Mouse (Mus musculus) Patski (cell line): ENCODE data around the gene Adora3. TPM values are rescaled to one million over a fixed set of nuclear protein-coding genes. Genes with fewer than 3 reads are reported as not detected.

Experiments used
- ATAC-seq: fragments of 100-300 bp; one replicate; pipeline ENCODE4 v1.8.0; 2021
- CTCF ChIA-PET: fragments of 350-600 bp; sonication (Branson Sonifier 250); formaldehyde crosslinking; loops from one replicate; lab custom pipeline; 2022; ENCODE audit warnings: inconsistent platforms; lab: Charles Lee
- POLR2A ChIA-PET: fragments of 350-600 bp; sonication (Branson Sonifier 250); formaldehyde crosslinking; loops from one replicate; lab custom pipeline; 2022; ENCODE audit warnings: antibody characterized with exemption, inconsistent platforms; lab: Charles Lee
- DNase-seq: peaks from one replicate; pipeline ENCODE4 v3.0.0-alpha.2; 2011; ENCODE audit warnings: low read depth, low spot score
- H3K27me3 ChIP-seq: fragments of 371-371 bp; one replicate; pipeline ENCODE4 v1.5.1; 2021
- CTCF ChIP-seq: fragments of 100-300 bp; IDR thresholded peaks from one replicate; pipeline ENCODE4 v1.5.1; 2021
- in situ Hi-C: fragments of 300-500 bp; cut with MboI; formaldehyde crosslinking; loops from 3 replicates; pipeline ENCODE4 v1.11.1; 2018; ENCODE audit warnings: low pct_unique_long_range_greater_than_20kb, mixed read lengths
- polyA plus RNA-seq: library from polyadenylated mRNA; unstranded; gene quantifications from one replicate; pipeline ENCODE4 v1.2.3, GENCODE M21; 2021

Gene Adora3
- polyA plus RNA-seq, 1 experiment from 2014 or later: not detected

DNA sequence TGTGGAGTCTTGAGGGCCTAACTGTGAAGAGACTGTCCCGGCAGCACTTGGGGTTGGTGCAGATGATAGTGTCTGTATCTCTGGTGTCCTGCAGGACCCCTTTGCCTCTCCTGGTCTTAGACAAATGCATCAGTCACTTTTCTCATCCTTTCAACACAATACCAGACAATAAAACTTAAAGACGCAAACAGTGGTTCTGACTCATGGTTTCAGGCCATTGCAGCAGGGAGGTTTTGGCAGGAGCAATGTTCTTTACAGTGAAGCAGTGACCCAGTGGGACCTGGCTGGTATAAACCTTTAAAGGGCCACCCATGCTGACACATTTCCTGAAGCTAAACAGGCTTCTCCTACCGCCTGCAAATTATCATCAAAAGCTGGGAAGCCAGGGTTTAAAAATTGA, 20.5 kb downstream of the Adora3 start:
- ATAC-seq (no peak), DNase-seq (no peak)
- ChIA-PET CTCF (interaction anchor here (0.7 to 1.0 kb wide), 2 partner anchors 9 to 1267 kb away, joined by 3 read pairs; no protein-coding TSS in a partner anchor), POLR2A (interaction anchor here (0.7 kb wide), 1 partner anchor 212 kb away, joined by 7 read pairs; no protein-coding TSS in a partner anchor)
- in situ Hi-C loops: no loop called here
- H3K27me3 ChIP-seq: peaks cover 5% of the 10 kb centered on the region
- no peak for TF ChIP-seq CTCF

DNA sequence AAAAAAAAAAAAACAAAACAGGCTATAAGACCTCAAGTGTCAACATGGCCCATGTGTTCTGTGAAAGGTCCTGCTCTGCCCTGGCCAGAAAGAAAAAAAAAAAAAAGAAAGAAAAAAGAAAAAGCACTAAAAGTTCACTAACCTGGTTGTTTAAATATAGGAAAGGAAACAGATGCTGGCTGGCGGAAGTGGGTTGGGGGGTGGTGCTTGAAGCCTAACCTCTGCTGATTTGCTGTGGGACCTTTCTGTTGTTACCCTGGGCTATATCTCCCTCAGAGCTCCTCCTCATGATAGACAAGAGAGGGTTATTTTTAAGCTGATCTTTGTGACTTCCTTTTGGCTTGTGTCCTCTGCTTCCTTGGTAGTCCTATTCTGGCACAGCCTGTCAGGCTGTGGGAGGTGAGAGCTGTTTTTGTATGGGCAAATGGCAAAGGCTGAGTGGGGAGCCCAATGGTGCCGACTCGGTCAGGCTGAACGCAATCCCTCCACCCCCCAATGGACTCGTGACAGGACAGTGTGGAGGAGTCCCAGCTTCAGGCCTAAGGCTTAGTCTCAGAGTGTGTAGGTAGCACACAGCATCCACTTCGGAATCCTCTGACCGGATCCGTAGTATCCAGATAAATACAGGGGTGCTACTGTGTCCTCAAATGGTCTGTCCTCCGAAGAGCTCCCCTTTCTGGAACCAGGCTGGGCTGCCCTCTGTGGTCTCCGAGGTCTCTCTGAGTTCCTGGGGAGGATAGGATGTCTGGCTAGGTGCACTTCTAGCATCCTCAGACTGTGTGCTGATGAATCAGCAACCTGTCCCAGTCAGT, 21.3 kb downstream of the Adora3 start:
- ATAC-seq: no peak
- no peak for DNase-seq
- CTCF ChIA-PET: interaction anchor here (0.7 kb wide), 1 partner anchor 1266 kb away, joined by 3 read pairs; no protein-coding TSS in a partner anchor
- POLR2A ChIA-PET: interaction anchor here (0.7 kb wide), 2 partner anchors 213 to 381 kb away, joined by 3 to 7 read pairs; no protein-coding TSS in a partner anchor
- peaks cover 2% of the 10 kb centered on the region for H3K27me3 ChIP-seq
- in situ Hi-C loops: no loop called here
- no peak for TF ChIP-seq CTCF

DNA sequence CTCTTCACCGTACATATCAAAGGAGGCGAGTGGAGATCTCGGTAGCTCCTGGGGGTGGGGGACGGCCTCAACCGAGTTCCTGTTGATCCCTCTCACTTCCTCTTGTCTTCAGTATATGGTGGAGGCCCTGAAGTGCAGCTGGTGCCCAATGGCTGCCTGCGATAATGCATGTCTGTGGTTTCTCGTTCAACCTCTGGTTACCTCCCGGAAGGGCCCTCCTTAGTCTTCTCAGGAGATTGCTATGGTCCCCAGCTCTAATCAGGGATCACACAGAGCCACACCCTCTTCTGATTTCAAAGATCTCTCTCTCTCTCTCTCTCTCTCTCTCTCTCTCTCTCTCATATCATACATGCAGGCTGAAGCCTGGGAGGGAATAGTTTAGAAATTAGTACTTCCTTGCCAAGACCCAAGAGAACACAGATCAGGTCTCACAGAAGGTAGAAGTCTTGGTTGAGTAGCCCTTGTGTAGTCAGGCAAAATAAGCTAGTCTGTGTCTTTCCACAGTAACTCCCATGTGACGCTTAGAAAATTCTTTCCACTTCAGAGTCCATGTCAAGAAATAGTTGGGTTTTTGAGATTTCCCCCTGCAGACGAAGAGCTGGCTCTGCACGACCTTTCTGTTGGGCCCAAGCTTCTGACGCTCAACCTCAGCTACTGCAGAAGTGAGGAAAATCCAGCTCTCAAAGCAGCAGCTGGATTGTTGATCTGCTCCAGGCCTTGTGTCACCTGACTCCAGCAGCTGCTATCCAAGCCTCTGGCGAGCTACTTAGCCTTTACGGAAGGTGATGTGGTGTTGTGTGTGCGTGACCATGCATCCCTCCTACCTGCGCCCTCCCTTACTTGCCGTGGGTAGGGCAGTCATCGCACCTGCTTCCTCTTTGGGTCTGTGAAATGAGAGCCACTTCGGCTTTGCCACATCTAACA, 22.2 kb downstream of the Adora3 start:
- POLR2A ChIA-PET: interaction anchor here (0.7 kb wide), 2 partner anchors 253 to 380 kb away, joined by 3 to 5 read pairs; no protein-coding TSS in a partner anchor
- in situ Hi-C loops: no loop called here
- ATAC-seq (no peak), DNase-seq (no peak)
- CTCF ChIA-PET: interaction anchor here (1.0 kb wide), 1 partner anchor 606 kb away, joined by 3 read pairs; no protein-coding TSS in a partner anchor
- no peaks in the 10 kb centered on the region for H3K27me3 ChIP-seq
- no peak for TF ChIP-seq CTCF

DNA sequence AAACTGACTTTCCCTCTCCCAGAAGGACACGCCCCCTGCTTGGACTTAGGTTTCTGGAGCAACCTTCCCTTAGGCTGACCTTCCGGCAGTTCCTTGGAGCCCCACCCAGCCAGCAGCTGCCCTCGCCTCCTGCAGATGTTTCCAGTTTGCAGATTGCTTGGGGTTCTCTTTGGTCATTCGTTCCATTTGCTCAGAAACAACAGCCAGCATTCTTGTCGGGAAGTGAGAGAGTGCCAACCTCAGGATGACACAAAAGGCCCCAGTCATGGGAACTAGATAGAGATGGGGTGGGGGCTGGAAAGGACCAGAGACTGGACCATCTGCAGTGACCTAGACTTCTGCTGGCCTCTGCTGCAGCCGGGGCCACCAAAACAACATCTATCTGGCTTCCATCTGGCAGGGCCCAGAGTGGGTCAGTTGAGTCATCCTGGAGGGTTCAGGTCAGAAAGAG, 23.3 kb downstream of the Adora3 start:
- TF ChIP-seq CTCF: no peak
- in situ Hi-C loops: no loop called here

DNA sequence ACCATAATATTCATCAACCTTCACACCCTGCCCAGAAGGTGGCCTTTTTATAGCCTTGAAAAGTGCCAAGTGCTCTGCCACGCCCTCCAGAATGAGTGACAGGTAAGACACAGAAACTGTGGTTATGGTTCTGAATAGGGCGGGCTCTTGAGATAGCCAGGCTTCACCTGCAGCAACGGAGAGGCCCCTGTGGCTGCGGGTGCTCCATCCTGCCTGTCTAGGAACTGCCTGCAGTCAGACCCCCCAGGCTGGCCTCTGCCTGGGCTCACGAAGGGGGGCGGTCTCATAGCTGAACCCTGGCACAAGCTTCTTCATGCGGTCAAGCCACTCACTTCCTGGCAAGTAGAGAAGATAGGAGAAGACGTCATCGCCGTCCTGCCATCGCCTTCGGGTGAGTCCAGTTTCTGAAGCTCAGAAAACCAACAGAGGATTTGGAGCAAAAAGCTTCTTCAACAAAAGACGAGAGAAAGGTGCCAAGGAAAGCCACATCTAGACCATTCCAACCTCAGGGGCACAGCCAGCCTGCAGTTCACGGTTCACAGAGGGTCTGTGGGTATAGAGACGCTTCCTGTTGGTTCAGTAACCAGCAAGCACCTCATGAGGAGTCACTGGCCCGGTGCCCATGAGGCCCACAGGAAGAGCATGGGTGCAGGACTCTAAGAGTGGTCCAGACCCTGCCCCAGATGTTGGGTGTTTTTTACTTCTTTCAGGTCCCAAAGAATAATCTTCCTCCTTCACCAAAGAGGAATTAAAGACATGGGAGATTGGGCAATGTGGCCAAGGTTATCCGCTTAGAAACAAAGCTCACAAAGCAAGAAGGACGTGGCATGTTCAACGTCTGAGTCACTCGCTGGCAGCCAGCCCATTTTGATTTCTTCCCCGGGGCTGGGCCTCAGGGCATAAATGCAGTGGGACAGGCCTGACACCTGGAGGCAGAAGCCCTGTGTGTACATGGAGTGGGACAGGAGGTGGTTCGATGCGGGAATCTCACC, 24.2 kb downstream of the Adora3 start:
- POLR2A ChIA-PET: no interaction called here
- H3K27me3 ChIP-seq: no peaks in the 10 kb centered on the region
- ATAC-seq (peak; percentile 36), DNase-seq (peak; percentile 63)
- TF ChIP-seq CTCF: no peak
- in situ Hi-C loops: loop anchor here (5.0 kb wide), 1 partner anchor 213 kb away; no protein-coding TSS in a partner anchor
- CTCF ChIA-PET: interaction anchor here (0.9 to 3.6 kb wide), 5 partner anchors 68 to 221 kb away, joined by 3 to 18 read pairs (median 3); no protein-coding TSS in a partner anchor

More for the DNA sequence above, 23.3 kb downstream of the Adora3 start:
- ChIA-PET CTCF (interaction anchor here (0.9 kb wide), 1 partner anchor 169 kb away, joined by 3 read pairs; no protein-coding TSS in a partner anchor), POLR2A (no interaction called here)
- no peak for DNase-seq
- no peaks in the 10 kb centered on the region for H3K27me3 ChIP-seq
- no peak for ATAC-seq

DNA sequence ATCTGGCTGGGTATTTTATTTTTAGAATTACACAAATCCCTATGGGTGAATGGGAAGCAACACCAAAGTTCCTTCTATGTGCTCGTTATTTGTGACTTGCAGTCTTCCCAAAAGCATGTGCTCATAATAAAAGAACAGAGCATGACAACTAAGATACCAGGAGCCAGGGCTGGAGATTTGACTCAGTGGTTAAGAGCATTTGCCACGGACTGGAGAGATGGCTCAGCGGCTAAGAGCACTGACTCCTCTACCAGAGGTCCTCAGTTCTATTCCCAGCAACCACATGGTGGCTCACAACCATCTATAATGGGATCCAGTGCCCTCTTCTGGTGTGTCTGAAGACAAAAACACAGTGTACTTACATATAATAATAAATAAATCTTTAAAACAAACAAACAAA, 26.2 kb downstream of the Adora3 start:
- DNase-seq: no peak
- no peaks in the 10 kb centered on the region for H3K27me3 ChIP-seq
- in situ Hi-C loops: loop anchor here (5.0 kb wide), 1 partner anchor 215 kb away; no protein-coding TSS in a partner anchor
- ChIA-PET CTCF (interaction anchor here (1.9 to 3.6 kb wide), 2 partner anchors 70 to 223 kb away, joined by 5 to 18 read pairs; no protein-coding TSS in a partner anchor), POLR2A (no interaction called here)
- TF ChIP-seq CTCF: peak; percentile 11
- ATAC-seq: no peak

DNA sequence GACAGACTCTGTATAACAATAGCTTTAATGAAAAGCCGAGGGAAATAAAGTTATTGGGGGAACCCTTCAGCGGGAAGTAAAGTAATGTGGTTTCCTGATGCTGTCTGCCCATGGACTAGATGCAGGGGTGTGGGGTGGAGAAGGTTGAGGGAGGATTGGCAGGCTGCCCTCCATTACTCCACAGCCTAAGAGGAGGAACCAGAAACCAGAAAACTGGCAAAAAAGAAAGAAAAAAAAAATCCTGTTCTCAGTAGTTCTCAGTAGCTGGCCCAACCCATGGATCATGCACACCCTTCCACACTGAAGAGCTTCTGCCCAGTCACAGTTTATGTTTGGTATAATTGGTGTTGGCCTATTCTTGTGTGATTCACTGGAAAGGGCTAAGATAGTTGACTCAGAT, 27.7 kb downstream of the Adora3 start:
- ChIA-PET CTCF (interaction anchor here (1.6 to 3.6 kb wide), 2 partner anchors 15 to 224 kb away, joined by 3 to 18 read pairs; no protein-coding TSS in a partner anchor), POLR2A (no interaction called here)
- no peak for DNase-seq
- TF ChIP-seq CTCF: no peak
- in situ Hi-C loops: loop anchor here (5.0 kb wide), 1 partner anchor 216 kb away; no protein-coding TSS in a partner anchor
- H3K27me3 ChIP-seq: no peaks in the 10 kb centered on the region
- no peak for ATAC-seq

DNA sequence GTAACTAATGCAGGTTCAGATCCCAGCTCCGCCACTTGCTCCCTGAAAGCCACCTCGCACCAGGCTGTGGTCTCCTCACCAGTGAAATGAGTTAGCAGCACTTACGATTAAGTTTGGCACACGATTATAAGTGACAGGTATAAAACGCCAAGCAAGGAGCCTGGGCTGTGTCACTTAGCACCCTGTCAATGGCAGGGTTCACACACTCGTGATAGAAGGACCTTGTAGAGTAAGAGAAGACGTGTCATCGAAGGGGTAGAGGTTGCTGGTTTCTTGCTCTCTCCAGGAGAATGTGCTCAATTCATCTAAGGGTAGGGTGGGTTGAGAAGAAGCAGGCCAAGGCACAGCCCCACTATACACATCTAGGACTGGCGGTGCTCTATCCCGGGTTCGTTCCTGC, 28.2 kb downstream of the Adora3 start:
- CTCF ChIA-PET: no interaction called here
- in situ Hi-C loops: loop anchor here (5.0 kb wide), 1 partner anchor 217 kb away; no protein-coding TSS in a partner anchor
- POLR2A ChIA-PET: no interaction called here
- no peaks in the 10 kb centered on the region for H3K27me3 ChIP-seq
- no peak for ATAC-seq
- TF ChIP-seq CTCF: no peak
- no peak for DNase-seq
